Mouse (Mus musculus) layer of hippocampus, postnatal 14 days (tissue): ENCODE data around the gene Irak2. TPM values are rescaled to one million over a fixed set of nuclear protein-coding genes. Genes with fewer than 3 reads are reported as not detected.
A peak's percentile ranks its signal among the peaks of the same experiment; 100 is the strongest.

Experiments used
- DNase-seq, 2 experiments: peaks; one replicate each; pipeline ENCODE4 v3.0.0; 2021 to 2022; ENCODE audit warnings: low spot score in 2 of 2, mixed read lengths in 1 of 2
- long read RNA-seq, 2 experiments: library from polyadenylated mRNA; stranded (forward); transcript quantifications; one replicate each; pipeline ENCODE4 v2.0.0; 2021
- total RNA-seq, 2 experiments: library from RNA; stranded (reverse); gene quantifications; 2 replicates each; pipeline ENCODE4 v1.2.3; 2021

The Irak2 gene
- 10 to 100 TPM; 19.9 to 20.0 TPM for total RNA-seq
- long read RNA-seq, experiment 1, partial matches to known transcripts: 1 of 5 reads
- long read RNA-seq, experiment 1, other reads (novel, unspliced or antisense): 2 of 5 reads
- long read RNA-seq, experiment 2, transcript Irak2-201 (13 exons, 3,196 nt): major isoform, 7 of 10 reads
- long read RNA-seq, experiment 2, partial matches to known transcripts: 0 of 10 reads
- long read RNA-seq, experiment 2, other reads (novel, unspliced or antisense): 3 of 10 reads

- peak; percentile 93 to 94 for DNase-seq
These were observed at the start of gene Irak2 for GRCm38 (mm10) chr6:113638302-113639040. Irak2 (plus strand) TSS chr6:113638467.

GRCm38 (mm10) chr6:113592637-113593036 lies 45.6 kb upstream of the Irak2 start:
- DNase-seq: no peak

GRCm38 (mm10) chr6:113597945-113598344 lies 40.3 kb upstream of the Irak2 start:
- no peak for DNase-seq

- DNase-seq: no peak
These were observed 38.4 kb upstream of the Irak2 start for GRCm38 (mm10) chr6:113599833-113600232.

- no peak for DNase-seq
These were observed 37.6 kb upstream of the Irak2 start, which contains the start of gene Fancd2os for GRCm38 (mm10) chr6:113600543-113601139. Fancd2os (minus strand) TSS chr6:113600715.

DNA sequence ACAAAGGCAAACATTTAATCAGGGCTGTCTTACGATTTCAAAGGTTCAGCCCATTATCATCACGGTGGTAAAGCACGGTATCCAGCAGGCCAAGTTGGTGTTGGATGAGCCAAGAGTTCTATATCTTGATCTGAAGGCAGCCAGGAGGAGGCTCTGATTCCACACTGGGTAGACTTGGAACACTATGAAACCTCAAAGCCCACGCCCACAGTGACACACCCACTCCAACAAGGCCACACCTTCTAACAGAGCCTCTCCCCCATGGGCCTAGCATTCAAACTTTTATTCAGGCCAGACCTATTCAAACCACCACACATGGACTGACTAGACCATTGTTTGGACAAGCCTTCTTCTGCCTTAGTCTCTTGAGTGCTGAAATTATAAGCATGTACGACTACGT lies 35.4 kb upstream of the Irak2 start:
- no peak for DNase-seq

DNA sequence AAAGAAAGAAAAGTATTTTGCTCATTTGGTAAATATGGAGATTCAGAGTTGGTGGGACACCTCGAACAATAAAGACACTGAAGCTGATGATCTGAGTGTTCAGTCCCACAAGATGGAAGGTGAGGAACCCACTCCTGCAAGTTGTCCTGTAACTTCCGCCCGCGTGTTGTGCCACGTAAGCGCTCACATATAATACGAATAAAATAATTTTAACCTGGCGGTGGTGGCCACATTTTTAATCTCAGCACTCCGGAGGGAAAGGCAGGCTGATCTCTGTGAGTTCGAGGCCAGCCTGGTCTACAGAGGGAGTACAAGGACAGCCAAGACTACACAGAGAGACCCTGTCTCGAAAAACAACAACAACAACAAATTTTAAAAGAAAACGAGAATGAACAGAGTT lies 34.3 kb upstream of the Irak2 start:
- no peak for DNase-seq

DNA sequence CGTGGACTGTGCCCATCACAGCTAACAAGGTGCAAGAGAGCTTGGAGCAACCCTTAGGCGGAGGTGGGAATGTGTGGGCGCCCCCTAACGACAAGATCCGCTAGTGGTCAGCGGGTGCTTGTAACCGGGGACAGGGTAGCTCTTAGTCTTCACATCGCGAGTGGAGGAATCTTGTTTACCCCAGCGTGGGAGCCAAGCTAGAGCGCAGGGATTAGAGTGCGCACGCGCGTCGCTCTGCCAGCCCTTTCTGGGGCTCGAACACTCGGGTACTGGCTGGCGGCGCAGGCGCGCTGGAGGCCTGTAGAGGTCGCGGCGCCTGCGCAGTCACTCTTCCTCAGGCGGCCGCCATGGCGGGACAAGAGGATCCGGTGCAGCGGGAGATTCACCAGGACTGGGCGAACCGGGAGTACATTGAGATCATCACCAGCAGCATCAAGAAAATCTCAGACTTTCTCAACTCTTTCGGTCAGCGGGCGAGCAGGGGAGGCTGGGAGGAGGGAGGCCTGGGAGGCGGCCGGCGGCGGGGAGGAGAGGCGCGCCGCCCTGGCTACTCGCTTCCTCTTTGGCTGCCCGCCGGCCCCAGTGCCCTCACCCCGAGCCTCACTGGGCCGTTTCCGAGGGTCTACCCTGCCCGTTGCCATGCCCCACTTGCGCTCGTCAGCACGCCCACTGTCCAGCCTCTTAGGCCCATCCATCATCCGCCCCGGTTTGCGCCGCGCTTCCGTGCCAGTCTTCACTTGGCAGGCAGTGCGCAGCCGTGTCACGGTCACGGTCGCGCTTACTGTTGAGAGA lies 33.6 kb upstream of the Irak2 start, which contains the start of gene Brk1:
Gene Brk1 (plus strand): TSS at position 341 of the 792 bp plus-strand sequence.
- peak; percentile 90 to 95 for DNase-seq

GRCm38 (mm10) chr6:113605224-113605545 lies 33.1 kb upstream of the Irak2 start:
- peak in 1 of 2 experiments; percentile 50 for DNase-seq

DNA sequence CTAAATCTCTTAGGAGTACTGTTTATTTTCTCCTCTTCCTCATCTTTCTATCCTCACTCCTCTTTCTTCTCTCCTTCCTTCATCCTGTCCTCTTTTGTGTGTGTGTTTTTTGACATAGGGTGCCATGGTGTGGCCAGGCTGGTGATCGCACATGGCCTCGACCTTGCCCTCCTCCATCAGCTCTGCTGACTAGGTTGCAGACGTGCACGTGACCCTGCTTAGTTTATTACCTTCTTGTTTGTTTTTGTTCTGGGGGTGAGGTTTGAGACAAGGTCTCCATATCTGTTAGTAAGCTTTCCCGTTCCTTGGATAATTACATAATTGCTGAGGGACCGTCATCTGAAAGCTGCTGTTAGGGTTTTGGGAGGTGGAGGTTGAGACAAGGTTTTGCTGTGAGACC lies 29.4 kb upstream of the Irak2 start:
- no peak for DNase-seq

GRCm38 (mm10) chr6:113609293-113609692 lies 29.0 kb upstream of the Irak2 start:
- DNase-seq: no peak

DNA sequence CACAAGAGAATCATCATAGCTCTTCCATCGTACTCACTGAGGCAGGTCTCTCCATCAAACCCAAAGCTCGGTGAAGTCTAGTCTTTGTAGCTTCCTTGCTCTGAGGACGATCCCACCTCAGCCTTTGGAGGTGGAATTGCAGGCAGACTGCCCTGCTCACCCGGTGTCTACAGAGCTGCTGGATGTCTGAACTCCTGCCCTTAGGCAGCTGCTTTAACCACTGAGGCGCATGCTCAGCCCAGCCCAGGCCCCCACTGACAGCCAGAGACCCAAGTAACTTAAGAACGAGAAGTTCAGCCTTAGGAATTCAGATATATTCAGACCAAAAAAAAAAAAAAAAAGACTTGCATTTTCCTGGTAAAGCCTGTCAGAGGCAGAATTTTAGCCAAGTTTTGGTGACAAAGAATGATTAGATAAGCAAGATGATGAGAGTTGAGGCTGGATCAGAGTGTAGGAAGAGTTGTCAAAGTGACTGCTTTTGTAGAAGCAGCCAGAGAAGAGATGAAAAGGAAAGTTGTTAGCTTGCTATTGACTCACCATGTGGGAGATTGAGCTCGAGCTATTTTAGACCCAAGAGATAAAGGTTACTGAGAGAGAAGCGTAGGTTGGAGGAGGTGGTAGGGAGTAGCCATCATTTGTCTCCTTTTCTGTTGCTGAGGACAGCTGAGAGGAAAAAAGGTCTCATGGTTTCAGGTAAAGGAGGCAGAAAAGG lies 25.9 kb upstream of the Irak2 start:
- no peak for DNase-seq

DNA sequence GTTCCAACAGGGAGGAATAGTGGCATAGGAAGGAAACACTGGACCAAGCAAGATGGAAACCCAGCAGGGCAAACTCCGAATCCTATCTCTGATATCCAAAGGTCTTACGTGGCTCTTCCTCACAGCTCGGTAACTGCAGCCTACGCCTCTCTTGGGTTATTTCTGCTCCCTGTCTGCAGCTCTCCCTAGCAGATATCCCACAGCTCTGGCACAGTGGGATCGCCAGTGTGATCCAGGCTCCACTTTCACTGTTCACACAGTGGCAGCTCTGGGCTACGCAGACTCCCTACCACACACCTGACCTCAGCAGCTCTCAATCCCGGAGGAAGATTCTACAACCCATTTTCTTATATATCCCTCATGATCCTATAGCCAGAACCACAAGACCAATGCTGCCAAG lies 24.1 kb upstream of the Irak2 start:
- DNase-seq: no peak

DNA sequence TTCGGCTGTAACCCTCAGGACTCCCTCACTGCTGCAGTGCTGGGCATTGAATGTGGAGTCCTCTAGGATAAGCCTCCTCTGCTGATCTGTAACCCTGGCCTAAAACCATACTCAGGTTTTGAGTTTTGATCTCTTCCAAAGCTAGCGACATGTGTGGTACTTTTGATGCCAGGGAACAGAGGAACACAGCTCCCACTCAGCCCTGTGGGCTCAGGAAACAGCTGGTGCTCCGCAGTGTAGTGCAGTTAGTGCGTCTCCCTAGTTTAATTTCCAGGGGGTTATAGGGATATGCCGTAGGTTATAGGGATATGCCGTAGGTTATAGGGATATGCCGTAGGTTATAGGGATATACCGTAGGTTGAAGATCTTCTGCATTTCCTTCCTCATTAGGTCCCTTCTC lies 23.3 kb upstream of the Irak2 start:
- peak; percentile 24 to 50 for DNase-seq

GRCm38 (mm10) chr6:113615489-113615888 lies 22.8 kb upstream of the Irak2 start:
- DNase-seq: no peak

- DNase-seq: no peak
These were observed 14.9 kb upstream of the Irak2 start for GRCm38 (mm10) chr6:113623386-113623785.

GRCm38 (mm10) chr6:113623941-113624751 lies 14.1 kb upstream of the Irak2 start, which contains the start of gene Vhl:
Vhl (plus strand) TSS chr6:113623959.
- peak; percentile 86 to 91 for DNase-seq

DNA sequence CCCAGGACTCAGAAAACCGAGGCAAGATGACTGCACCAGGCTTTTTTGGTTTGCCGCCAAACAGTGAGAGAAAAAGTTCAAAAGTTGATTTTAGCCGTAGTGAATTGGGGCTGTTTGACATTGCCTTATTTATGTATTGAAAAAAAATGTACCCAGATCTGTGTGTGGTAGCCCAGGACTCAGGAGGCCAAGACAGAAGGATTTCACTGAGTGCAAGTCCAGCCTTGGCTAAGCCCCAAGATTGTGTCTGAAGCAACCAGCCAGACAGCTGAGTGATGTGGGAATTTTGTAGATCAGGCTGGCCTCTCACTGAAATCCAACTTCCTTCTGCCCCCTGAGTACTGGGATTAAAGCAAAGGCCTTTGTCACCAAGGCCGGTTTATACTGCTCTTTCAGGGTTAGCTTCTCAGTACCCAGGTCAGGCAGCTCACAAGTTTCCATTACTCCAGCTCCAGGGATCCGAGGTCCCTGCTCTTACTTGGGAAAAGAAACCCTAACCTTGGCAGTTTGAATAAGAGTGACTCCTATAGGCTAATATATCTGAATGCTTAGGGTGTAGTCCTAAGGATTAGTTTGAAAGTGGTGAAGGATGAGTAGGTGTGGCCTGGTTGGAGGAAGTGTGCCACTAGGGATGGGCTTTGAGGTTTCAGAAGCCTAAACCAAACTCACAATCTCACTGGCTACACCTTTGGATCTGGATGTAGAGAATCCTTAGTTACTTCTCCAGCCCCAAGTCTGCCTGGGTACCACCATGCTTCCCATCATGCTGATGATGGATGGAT lies 13.1 kb upstream of the Irak2 start:
- peak in 1 of 2 experiments; percentile 40 for DNase-seq

- peak in 1 of 2 experiments; percentile 40 for DNase-seq
These were observed 7.9 kb upstream of the Irak2 start for GRCm38 (mm10) chr6:113630322-113630721.
